Mouse (Mus musculus) midbrain, embryonic 10.5 days (tissue): ENCODE data around the gene Acsl5. TPM values are rescaled to one million over a fixed set of nuclear protein-coding genes. Genes with fewer than 3 reads are reported as not detected.

Experiments
- DNase-seq: peaks from one replicate; pipeline ENCODE4 v3.0.0-alpha.2; 2017; ENCODE audit warnings: low spot score
- H3K27ac ChIP-seq: fragments of 300-500 bp; sonication (generic); replicated peaks from 2 replicates; pipeline ENCODE4 v1.5.1; 2016; ENCODE audit warnings: mild to moderate bottlenecking
- H3K27me3 ChIP-seq: fragments of 300-500 bp; sonication (generic); 2 replicates; pipeline ENCODE4 v1.6.1; 2016; ENCODE audit warnings: low read depth, mild to moderate bottlenecking; ENCODE audit not compliant: poor library complexity, severe bottlenecking
- H3K36me3 ChIP-seq: fragments of 300-500 bp; sonication (generic); 2 replicates; pipeline ENCODE4 v1.6.1; 2016; ENCODE audit warnings: mild to moderate bottlenecking, moderate library complexity
- H3K4me1 ChIP-seq: fragments of 300-500 bp; sonication (generic); 2 replicates; pipeline ENCODE4 v1.6.1; 2016
- H3K4me3 ChIP-seq: fragments of 300-500 bp; sonication (generic); 2 replicates; pipeline ENCODE4 v1.5.1; 2016; ENCODE audit warnings: mild to moderate bottlenecking, moderate library complexity
- H3K9me3 ChIP-seq: fragments of 300-500 bp; sonication (generic); replicated peaks from 2 replicates; pipeline ENCODE4 v1.6.1; 2016; ENCODE audit warnings: mild to moderate bottlenecking
- WGBS: fragments of 180-500 bp; shearing (Covaris S2); methylation state at CpG from one replicate; pipeline ENCODE4 v1.1.7; 2016; 5-methylcytosine and 5-hydroxymethylcytosine counted together
- polyA plus RNA-seq: library from polyadenylated mRNA; unstranded; fragments of >200 nt; fragmentation: Nextera tagmentation; extraction: Ambion mirVana; gene quantifications from 2 replicates; pipeline ENCODE4 v1.2.1, GENCODE M21; 2016

Acsl5 gene
- polyA plus RNA-seq, 1 experiment from 2014 or later, result 18.5 TPM

DNA sequence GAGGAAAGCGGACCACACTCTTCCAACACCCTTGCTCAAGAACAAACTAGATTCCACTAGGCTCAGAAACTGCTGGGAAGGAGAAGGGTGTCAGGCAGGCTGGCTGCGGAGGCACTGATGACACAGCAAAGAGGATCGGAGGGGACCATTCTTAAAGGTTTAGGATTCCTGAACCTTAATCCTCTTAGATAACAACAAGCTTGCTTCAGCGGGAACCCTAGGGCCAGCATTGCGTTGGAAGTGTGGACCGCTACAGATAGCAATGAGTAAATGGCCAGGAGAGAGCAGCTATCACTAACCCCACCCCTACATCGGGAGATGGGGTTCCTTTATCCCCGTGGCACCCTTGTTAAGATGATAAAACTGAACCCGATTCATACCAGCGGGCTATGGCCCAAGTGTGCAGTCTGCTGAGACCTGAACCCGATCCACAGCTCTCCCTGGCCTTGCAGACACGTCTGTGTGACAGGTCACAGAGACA is 33.0 kb upstream of the Acsl5 start:
- peak overlapping the region; percentile 71 for H3K27ac ChIP-seq
- H3K9me3 ChIP-seq, result no peaks in the 10 kb centered on the region
- WGBS, result 14% methylated on average over 12 of the region's 12 CpGs
- DNase-seq, result no peak
- H3K4me3 ChIP-seq, result peak overlapping the region; percentile 52
- no peaks in the 10 kb centered on the region for H3K36me3 ChIP-seq
- H3K27me3 ChIP-seq, result peaks cover 8% of the 10 kb centered on the region; the same call in 1 of the 2 replicates
- peaks cover 8% of the 10 kb centered on the region for H3K4me1 ChIP-seq

DNA sequence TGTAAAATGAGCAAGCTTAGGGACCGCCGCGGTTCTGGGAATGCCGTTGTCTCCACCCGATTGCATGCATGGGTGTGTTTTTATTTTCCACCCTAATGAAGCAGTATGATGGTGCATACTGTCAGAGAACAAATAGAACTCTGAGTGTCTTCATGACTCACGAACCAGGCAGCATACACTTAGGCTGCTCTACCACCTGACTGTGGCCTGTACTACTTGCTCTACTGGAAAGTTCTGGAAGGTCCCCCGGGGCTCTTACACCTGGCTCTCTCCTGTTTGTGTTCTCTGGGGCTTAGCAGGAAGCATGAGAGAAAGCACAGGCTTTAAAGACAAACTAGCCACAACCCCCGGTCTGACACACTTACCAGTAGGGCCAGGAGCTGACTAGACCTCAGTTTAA is 32.4 kb upstream of the Acsl5 start:
- H3K27me3 ChIP-seq, result peaks cover 8% of the 10 kb centered on the region; the same call in 1 of the 2 replicates
- peaks cover 8% of the 10 kb centered on the region for H3K4me1 ChIP-seq
- H3K27ac ChIP-seq, result no peak overlapping the region
- no peaks in the 10 kb centered on the region for H3K36me3 ChIP-seq
- WGBS, result 76% methylated on average over 8 of the region's 8 CpGs
- no peaks in the 10 kb centered on the region for H3K9me3 ChIP-seq
- H3K4me3 ChIP-seq, result no peak overlapping the region
- no peak for DNase-seq

DNA sequence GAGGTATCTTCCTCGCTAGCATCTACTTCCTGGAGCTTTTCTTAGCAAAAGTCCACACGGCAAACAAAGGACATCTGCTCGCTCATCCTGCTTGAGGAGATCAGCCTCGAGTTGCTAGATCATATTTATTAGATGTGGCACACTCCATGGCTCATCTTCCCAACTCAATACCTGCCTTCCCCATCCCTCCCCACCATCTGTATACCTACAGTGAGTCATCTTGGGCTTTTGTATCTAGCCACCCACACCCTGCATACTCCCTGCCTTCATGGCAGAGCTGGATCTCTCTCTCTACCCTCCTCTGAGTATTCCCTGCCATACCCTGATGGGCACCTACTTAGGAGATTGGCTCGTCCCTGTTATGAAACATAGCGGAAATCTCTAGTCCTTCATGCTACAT is 30.5 kb upstream of the Acsl5 start:
- 82% methylated on average over 6 of the region's 6 CpGs for WGBS
- peaks cover 8% of the 10 kb centered on the region; the same call in 1 of the 2 replicates for H3K27me3 ChIP-seq
- peaks cover 8% of the 10 kb centered on the region for H3K4me1 ChIP-seq
- no peaks in the 10 kb centered on the region for H3K36me3 ChIP-seq
- no peak for DNase-seq
- no peak overlapping the region for H3K27ac ChIP-seq
- H3K4me3 ChIP-seq, result no peak overlapping the region
- no peaks in the 10 kb centered on the region for H3K9me3 ChIP-seq

DNA sequence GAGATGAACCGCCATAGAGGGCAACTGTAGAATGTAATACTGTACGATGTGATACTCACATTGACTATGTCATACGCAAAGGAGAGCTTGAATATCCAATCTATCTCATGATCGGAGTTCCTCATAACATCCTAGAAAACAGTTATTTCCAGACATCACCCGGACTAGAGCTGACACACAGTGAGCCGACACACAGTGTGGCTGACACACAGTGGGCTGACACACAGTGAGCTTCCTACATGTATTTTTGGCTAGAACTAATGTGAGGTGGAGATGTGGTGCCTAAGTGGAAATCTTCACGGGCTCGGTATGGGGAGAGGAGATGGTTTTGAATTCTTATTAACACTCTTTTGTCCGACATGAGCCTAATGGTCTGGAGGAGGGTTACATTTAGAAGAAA is 29.5 kb upstream of the Acsl5 start:
- H3K4me3 ChIP-seq, result no peak overlapping the region
- no peak for DNase-seq
- peaks cover 8% of the 10 kb centered on the region for H3K4me1 ChIP-seq
- 97% methylated on average over 9 of the region's 9 CpGs for WGBS
- H3K9me3 ChIP-seq, result no peaks in the 10 kb centered on the region
- H3K27me3 ChIP-seq, result peaks cover 8% of the 10 kb centered on the region; the same call in 1 of the 2 replicates
- no peak overlapping the region for H3K27ac ChIP-seq
- no peaks in the 10 kb centered on the region for H3K36me3 ChIP-seq

DNA sequence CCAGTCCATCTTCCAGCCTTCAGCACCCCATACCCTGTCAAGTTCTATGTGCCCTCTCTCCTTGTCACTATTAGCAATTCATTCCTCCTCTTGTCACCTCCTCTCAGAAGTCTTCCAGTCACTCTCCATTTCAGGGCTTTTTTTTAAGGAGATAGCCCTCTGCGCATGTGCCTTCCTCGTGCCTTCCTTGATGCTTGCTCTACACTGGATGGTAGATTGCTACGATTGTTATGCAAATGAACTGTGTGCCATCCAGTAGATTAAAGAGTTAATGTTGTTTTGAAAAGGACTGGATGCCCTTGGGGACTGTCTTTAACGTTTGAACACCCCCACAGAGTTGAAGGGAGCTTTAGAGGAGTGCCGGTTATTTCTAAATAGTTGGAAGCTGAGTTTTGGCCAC is 25.1 kb upstream of the Acsl5 start:
- Histone ChIP-seq H3K4me1 (peaks cover 5% of the 10 kb centered on the region; the same call in 1 of the 2 replicates), H3K9me3 (no peaks in the 10 kb centered on the region), H3K36me3 (no peaks in the 10 kb centered on the region), H3K27ac (no peak overlapping the region), H3K27me3 (no peaks in the 10 kb centered on the region), H3K4me3 (no peak overlapping the region)
- 72% methylated on average over 5 of the region's 5 CpGs for WGBS
- DNase-seq, result no peak

DNA sequence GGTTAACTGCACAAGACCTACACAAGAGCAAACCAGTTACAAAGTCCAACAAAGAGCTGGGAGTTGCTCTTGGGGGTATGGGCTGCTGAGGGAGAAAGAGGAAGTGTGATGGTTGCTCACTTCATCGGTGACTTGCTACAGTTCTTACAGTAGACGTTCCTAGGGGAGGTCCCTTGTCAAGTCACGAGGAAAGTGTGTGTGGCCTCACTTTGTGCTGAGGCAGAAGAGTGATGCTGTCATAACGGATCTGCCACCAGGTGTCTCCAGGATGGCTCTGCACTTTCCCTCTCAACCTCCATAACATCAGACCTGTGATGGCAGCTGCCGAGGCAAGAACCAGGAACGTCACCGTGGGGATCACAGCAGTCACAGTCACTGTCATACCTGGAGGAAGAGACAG is 24.6 kb upstream of the Acsl5 start:
- H3K36me3 ChIP-seq, result no peaks in the 10 kb centered on the region
- 88% methylated on average over 7 of the region's 7 CpGs for WGBS
- H3K4me1 ChIP-seq, result peaks cover 8% of the 10 kb centered on the region
- H3K27me3 ChIP-seq, result no peaks in the 10 kb centered on the region
- no peak overlapping the region for H3K27ac ChIP-seq
- no peaks in the 10 kb centered on the region for H3K9me3 ChIP-seq
- H3K4me3 ChIP-seq, result no peak overlapping the region
- DNase-seq, result no peak

DNA sequence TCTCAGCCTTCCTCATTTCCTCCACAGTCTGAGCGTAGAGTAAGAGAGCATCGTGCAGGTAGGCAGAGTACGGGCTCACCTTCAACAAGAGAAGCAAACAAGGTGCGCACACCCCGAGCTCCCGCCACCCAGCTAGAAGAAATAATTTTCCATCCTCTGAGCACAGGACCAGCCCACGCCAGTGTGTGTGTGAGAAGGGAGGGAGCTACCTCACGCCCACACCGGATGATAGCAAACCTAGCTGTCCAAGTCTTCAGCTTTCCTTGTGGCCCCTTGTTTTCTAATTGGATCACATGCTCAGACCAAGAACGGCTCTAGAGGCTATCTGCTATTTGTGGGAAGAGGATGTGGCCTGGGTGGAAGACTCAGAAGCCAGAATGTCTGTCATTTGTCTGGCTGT is 20.7 kb upstream of the Acsl5 start:
- 86% methylated on average over 10 of the region's 10 CpGs for WGBS

DNA sequence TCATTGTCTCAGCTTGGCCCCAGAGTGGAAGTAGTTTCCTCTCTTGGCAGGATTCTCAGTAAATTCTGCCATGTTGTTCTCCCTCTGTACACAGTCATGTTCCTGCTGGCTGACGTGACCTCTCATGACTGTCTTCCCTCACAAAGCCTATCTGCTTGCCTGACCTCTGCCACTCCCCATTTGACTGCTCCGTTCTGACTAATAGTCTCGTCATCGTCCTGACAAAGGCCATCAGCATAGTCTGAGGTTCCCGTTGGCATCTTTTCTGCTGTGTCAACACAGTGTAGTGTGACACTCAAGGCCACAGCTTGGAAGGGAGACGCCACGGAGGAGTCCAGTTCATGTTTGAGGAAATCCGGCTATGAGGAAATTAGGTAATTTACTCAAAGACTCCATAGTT is 19.6 kb upstream of the Acsl5 start:
- H3K4me3 ChIP-seq, result no peak overlapping the region
- DNase-seq, result no peak
- WGBS, result 69% methylated on average over 8 of the region's 8 CpGs

More for the DNA sequence above, 20.7 kb upstream of the Acsl5 start:
- Histone ChIP-seq H3K4me1 (peaks cover 10% of the 10 kb centered on the region), H3K27me3 (no peaks in the 10 kb centered on the region), H3K36me3 (no peaks in the 10 kb centered on the region), H3K27ac (no peak overlapping the region), H3K9me3 (no peaks in the 10 kb centered on the region), H3K4me3 (no peak overlapping the region)
- no peak for DNase-seq

DNA sequence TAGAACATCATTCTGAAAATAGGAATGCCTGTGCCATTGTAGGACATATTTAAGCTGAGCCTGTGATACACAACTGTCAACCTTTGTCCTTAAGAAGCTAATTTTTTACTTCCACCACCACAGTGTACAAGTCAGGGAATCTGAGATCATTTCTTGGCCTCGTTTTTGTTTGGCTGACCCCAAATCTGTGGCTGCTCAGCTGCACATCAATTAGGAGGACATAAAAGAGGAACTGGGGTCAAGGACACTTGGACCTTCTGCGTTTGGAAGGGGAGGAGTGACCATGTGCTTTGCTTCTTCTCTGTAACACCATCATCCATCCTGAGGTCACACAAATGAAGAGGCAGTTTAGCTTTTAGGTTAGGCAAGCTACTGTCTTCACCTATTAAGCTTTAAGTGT is 15.7 kb upstream of the Acsl5 start:
- H3K4me3 ChIP-seq, result no peak overlapping the region
- no peaks in the 10 kb centered on the region for H3K27me3 ChIP-seq
- no peak for DNase-seq
- H3K9me3 ChIP-seq, result no peaks in the 10 kb centered on the region
- H3K4me1 ChIP-seq, result peaks cover 5% of the 10 kb centered on the region; the same call in 1 of the 2 replicates
- WGBS, result 60% methylated on average over 2 of the region's 2 CpGs
- no peak overlapping the region for H3K27ac ChIP-seq
- H3K36me3 ChIP-seq, result no peaks in the 10 kb centered on the region

More for the DNA sequence above, 19.6 kb upstream of the Acsl5 start:
- no peaks in the 10 kb centered on the region for H3K36me3 ChIP-seq
- peaks cover 10% of the 10 kb centered on the region for H3K4me1 ChIP-seq
- no peak overlapping the region for H3K27ac ChIP-seq
- no peaks in the 10 kb centered on the region for H3K27me3 ChIP-seq
- no peaks in the 10 kb centered on the region for H3K9me3 ChIP-seq

DNA sequence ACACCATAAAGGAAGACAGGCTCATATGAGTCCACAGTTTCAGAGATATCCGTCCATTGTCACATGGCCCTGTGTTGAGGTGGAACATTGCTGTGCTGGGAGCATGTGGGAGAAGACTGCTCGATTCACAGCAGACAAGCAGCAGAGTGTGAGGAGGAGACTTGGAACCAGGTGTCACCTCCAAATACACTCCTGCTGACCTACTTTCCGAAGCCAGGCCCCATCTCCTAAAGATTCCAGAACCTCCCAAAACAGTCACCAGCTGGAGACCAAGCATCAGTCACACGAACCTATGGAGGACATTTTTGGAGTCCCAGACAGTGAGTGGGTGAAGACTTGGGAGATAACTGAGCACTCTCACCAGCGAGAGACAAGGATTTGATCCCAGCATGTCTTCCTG is 15.2 kb upstream of the Acsl5 start:
- Histone ChIP-seq H3K4me3 (no peak overlapping the region), H3K27ac (no peak overlapping the region), H3K4me1 (peaks cover 5% of the 10 kb centered on the region; the same call in 1 of the 2 replicates), H3K36me3 (no peaks in the 10 kb centered on the region), H3K27me3 (no peaks in the 10 kb centered on the region), H3K9me3 (no peaks in the 10 kb centered on the region)
- no peak for DNase-seq
- WGBS, result 83% methylated on average over 5 of the region's 5 CpGs

DNA sequence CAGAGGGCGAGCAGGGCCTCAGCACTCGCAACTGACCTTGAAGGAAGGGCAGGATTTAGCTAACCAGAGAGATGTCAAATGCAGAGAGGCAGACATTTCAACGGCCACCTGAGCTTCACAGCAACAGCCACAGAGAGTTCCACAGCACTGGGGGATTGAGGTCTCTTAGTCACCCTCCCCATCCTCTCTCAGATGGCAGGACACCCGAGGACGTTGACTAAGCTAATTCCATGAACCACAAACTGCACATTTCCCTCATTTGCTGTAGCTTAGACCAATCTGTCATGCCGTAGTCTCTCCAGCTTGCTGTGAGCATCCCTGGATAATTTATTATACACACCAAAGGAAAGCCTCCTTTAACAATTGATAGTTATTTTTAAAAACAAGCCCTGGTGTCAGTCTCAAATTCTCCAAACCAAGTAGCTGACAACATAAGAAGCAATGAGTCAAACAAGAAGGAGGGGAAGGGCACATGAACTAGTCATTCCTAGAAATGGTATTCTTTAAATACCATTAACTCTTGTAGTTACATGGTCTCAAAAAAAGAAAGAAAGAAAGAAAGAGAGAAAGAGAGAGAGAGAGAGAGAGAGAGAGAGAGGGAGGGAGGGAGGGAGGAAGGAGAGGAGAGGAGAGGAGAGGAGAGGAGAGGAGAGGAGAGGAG is 11.8 kb upstream of the Acsl5 start:
- peaks cover 2% of the 10 kb centered on the region; the same call in 1 of the 2 replicates for H3K4me1 ChIP-seq
- H3K27me3 ChIP-seq, result no peaks in the 10 kb centered on the region
- H3K9me3 ChIP-seq, result no peaks in the 10 kb centered on the region
- no peak overlapping the region for H3K27ac ChIP-seq
- H3K4me3 ChIP-seq, result no peak overlapping the region
- no peaks in the 10 kb centered on the region for H3K36me3 ChIP-seq
- DNase-seq, result no peak
- WGBS, result 85% methylated on average over 6 of the region's 6 CpGs

DNA sequence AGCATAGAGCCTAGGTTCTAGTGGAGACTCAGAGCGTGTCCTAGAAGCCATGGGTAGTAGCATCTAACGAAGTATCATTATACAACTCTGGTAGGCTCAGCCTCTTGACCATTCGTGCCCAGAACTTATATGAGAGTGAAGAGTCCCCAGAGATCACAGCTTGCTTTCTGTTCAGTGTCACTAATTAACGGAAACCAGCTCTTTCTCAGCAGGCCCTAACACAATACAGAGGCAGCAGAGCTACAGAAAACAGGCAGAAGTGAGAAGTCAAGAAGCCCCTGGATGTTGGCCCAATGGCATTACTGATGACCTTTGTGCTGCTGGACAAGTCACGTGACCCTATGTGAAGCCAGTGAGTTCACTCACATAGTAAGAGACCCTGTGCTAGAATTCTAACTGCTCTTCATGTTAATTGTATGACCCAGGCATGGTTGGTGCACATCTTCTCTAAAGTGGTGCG is 10.5 kb upstream of the Acsl5 start, which contains the start of gene Gucy2g:
Gene Gucy2g, minus strand, starts transcription at position 51 of the 460 bp plus-strand sequence.
- DNase-seq, result no peak
- WGBS, result 80% methylated on average over 6 of the region's 6 CpGs
- H3K4me3 ChIP-seq, result no peak within 1 kb of the TSS
- no peaks in the 10 kb centered on the region for H3K36me3 ChIP-seq
- no peak within 1 kb of the TSS for H3K27ac ChIP-seq
- no peaks in the 10 kb centered on the region for H3K9me3 ChIP-seq
- H3K4me1 ChIP-seq, result peaks cover 3% of the 10 kb centered on the region; the same call in 1 of the 2 replicates
- no peaks in the 10 kb centered on the region for H3K27me3 ChIP-seq

DNA sequence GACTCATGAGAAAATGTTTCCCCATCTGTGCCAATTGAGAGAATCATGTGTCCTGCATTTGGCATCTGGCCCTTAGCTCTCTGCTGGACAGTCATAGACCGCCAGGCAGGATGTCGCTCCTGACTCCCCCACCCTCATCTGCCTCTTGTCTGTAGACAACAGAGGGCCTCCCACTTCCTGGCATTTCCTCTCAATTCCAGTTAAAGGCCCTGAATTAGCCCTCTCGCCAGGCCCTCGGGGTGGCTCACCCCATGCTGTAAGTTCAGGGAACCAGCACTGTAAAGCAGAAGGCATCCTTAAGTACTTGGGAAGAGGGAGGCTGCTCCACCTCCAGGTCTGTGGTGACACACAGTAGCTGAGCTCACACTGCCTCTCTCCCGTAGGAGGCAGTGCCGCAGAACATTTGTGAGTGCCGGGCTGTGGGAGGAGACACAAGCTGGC is 6.9 kb upstream of the Acsl5 start:
- peak; percentile 12 for DNase-seq
- H3K27ac ChIP-seq, result no peak overlapping the region
- 36% methylated on average over 7 of the region's 7 CpGs for WGBS
- H3K9me3 ChIP-seq, result no peaks in the 10 kb centered on the region
- H3K36me3 ChIP-seq, result no peaks in the 10 kb centered on the region
- H3K4me3 ChIP-seq, result no peak overlapping the region
- no peaks in the 10 kb centered on the region for H3K27me3 ChIP-seq
- H3K4me1 ChIP-seq, result peaks cover 3% of the 10 kb centered on the region; the same call in 1 of the 2 replicates
